Mouse (Mus musculus) c-Kit-positive CD71-negative TER-119-negative erythroid progenitor cells, embryonic 14.5 days (primary cell): ENCODE data around the gene Krt9.

Experiments
- DNase-seq: peaks from one replicate; pipeline ENCODE4 v3.0.0-alpha.2; 2013; ENCODE audit warnings: low read depth

Gene Krt9

DNA sequence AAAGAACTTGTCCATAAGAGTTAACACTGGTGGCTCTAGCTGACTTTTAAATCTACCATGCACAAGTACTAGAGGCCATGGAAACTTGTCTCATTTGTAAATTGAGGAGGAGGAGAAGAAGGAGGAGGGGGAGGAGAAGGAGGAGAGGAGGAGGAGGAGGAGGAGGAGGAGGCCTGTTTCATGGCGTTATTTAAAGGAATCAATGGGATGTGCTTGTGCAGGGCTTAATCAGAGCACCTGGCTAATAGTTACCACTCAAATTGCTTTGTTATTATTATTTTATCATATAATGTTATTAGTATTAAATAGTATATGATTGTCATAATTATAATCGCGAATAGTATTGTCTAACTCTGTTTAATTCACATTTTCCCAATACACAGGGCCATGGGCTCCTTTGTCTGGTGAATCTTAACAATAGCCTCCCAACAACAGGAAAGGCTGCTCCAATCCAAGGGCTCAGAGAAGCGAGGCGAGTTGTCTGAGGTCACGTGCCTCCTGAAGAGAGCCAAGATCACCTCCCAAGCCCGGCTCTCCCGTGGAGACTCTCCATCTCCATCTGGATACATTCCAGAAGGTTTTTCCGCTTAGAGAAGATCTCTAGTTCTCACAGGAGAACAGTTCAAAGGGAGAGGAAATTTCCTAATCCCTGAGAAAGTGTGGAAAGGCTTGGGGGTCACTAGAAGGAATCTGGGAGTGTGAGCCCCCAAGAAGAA is 44.3 kb downstream of the Krt9 start, which contains the start of gene Krt19:
TSS of gene Krt19 (minus strand) at position 51 of the 716 bp plus-strand sequence.
- DNase-seq = no peak

GRCm38 (mm10) chr11:100147566-100148353 is 45.3 kb downstream of the Krt9 start:
- no peak for DNase-seq

- no peak for DNase-seq
Observed at GRCm38 (mm10) chr11:100145858-100146560, 47.0 kb downstream of the Krt9 start.

- no peak for DNase-seq
Observed at GRCm38 (mm10) chr11:100145104-100145503, 47.9 kb downstream of the Krt9 start.

DNA sequence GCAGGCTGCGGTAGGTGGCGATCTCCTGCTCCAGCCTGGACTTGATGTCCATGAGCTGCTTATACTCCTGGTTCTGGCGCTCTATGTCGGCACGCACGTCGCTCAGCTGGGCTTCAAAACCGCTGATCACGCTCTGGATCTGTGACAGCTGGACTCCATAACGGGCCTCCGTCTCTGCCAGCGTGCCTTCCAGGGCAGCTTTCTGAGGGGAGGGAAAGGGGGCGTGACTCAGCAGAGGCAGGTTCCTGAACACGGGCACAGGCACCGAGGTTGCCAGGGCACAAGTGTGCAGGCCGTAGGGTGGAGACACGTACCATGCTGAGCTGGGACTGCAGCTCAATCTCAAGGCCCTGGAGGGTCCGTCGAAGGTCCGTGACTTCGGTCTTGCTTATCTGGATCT is 52.1 kb downstream of the Krt9 start:
- DNase-seq = no peak

DNA sequence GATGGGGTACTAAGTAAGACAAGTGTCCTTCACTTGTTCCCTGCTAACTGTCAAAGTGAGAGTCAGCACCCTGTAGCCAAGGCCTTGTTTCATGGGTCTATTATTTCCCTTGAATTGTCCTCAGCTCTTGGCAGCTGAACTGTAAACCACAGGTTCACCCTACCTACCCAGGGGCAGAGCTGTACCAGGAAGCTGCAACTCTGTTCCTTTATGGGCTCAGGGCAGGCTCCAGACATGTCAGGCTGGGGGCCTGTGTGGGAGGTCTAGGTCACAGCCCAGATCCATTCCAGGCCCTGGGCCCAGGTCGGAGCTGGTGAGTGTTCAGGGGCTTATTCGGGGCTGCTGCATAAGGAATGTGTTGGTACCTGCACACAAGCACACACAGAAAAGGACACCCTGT is 53.7 kb downstream of the Krt9 start:
- DNase-seq = no peak

GRCm38 (mm10) chr11:100138809-100139208 is 54.2 kb downstream of the Krt9 start:
- no peak for DNase-seq

DNA sequence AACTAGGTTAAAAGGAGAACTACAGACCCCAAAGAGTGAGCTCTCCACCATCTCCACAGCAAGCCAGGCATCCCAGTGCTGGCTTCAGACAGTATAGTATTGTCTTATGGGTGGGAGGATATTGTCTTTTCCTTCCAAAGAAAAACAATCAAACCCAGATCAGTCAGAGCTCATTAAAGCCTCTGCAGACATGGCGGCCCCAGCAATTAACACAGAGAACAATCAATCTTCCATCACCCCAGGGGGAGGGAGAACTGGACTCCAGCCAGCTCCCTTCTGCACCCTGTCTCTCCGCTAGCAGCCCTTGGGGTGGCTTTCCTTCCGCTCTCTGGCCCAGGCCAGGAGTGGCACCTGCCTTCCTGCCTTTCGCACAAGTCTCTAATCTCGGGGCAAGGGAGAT is 55.4 kb downstream of the Krt9 start:
- DNase-seq = no peak
